Mouse (Mus musculus) common myeloid progenitor, adult 5-6 weeks (primary cell): ENCODE measurements at regions not wholly inside any gene's neighbourhood (a gene's known extent, or its start where the extent isn't known, plus 50 kb on each side); places are given as distances from the start of the nearest gene placed in this dataset.
A peak's percentile ranks its signal among the peaks of the same experiment; 100 is the strongest.
"Not testable (repeated sequence)": the region's sequence is repeated elsewhere in the genome, so short reads cannot be mapped to it uniquely, and the experiment has no call there.

ENCODE experiments used
- ATAC-seq: replicated peaks from 2 replicates; pipeline ENCODE4 v1.8.0; 2016; ENCODE audit warnings: low read depth, mild to moderate bottlenecking, moderate TSS enrichment, inconsistent platforms; ENCODE audit not compliant: poor library complexity, severe bottlenecking

DNA sequence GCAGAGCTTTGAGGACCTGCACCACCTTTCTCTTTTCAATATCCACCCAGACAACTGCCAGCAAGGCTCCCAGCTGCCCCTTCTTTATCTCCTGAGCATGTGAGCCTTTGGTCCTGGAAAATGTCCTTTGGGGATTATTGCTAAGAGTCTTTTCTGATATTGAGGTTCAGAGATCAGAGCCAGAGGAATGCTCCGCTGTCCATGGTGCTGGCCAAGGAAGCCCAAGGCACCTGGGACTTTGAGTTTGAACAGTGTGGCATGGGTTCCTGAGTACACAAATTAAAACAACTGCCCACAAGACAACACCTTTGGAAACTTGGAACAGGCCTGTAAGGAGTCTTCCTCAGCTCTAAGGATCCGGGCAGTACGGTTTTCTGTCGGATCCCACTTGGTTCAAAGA is 52.6 kb upstream of the Slc28a3 start:
- ATAC-seq, result no peak

DNA sequence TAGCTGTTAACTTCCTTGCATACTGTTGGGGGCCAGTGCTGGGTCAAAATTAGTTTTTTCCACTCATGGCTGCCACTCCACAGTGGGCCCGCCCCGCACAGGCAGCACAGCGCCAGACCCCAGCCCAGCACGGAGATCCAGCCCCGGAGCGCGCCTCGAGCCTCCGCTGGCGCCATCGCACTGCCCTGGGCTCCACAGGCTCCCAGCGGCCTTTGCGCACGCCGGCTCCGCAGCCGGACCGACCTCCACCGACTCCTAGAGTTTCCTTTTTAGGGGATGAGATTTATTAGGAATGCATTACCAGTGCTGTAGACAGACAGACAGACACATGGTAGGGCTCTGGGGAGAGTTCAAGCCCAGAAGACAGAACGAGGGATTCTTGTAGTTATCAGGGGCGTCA is 58.0 kb upstream of the Slc28a3 start:
- ATAC-seq, result no peak

DNA sequence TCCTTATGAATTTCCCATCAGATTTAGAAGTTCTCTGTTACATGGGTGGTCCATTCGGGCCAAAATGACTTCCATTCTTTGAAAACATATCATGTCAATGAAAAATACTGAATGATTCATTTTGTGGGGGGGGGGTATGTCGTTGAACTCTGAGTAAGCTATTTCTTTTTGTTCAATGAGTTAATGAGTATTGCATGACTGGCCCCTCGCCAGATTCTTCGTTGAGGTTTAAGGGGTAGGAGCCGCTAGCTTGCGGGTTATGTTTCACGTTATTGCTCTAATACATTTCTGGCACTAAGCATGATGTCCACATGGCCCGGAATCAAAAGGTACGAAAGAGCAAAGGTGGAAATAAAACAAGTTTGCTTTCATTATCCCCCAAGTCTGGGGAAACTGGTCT is 59.5 kb upstream of the Slc28a3 start:
- no peak for ATAC-seq

DNA sequence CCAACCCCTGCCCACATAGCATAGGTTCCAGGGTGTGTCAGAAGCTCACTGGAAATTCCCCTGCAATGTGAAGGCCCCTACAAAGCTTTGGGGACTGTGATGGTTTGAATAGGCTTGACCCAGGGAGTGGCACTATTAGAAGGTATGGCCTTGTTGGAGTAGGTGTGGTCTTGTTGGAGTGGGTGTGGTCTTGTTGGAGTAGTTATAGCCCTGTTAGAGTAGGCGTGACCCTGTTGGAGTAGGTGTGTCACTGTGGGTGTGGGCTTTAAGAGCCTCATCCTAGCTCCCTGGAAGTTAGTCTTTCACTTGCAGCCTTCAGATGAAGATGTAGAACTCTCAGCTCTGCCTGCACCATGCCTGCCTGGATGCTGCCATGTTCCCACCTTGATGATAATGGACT is 64.9 kb upstream of the Slc28a3 start:
- not testable (repeated sequence) for ATAC-seq

DNA sequence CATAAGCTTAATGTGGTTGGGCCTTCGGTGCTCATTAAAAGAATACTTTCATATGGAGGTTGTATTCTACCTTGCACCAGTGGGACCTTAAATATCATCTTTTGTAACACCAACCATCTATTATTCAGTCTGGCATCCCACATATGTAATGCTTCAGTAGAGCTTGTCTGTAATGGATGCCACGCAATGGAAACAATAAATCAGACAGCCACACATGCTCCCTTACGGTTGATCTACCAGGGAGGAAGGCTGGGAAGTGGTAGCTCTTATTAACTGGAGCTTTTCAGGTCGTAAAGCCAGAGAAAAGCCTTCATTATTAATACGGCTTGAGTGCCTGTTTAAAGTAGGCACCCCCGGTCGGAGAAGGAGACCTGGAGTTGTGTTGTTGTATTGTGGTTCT is 66.8 kb upstream of the Slc28a3 start:
- no peak for ATAC-seq

DNA sequence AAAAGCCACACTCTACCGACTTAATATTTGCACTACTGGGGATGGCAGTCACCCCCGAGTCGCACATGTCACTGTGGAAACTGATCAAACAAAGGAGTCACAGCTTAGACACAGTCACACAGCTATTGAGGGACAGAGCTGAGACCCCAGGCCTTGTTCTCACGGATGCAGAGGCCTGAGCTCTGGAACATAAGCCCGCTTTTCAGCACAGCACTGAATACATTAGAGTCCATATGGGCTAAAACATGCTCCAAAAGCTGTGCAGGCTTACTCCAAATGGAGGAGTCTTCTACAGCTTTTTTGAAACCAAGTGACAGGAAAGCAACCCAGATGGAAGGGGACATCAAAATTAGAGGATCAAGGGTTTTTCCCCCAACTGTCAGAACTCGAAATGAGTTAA is 69.0 kb upstream of the Slc28a3 start:
- no peak for ATAC-seq

DNA sequence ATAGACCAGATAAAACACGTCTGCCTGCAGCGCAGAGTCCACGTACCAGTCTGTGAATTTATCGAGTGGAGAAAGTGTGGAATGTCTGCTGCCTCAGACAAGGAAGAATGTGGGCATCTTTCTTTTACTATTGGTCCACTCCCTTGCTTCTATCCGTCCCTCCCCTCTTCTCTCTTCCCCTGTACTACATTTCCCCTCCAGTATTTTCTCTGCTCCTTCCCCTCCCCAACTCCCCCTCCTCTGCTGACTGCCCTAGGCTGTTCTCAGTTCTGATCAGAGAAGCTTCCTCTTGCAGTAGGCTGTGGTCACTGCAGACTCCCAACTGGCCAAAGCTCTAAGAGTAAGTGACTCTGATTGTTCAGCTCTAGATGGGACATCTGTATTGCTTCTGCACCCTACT is 76.1 kb upstream of the Slc28a3 start:
- peak; percentile 53 for ATAC-seq

DNA sequence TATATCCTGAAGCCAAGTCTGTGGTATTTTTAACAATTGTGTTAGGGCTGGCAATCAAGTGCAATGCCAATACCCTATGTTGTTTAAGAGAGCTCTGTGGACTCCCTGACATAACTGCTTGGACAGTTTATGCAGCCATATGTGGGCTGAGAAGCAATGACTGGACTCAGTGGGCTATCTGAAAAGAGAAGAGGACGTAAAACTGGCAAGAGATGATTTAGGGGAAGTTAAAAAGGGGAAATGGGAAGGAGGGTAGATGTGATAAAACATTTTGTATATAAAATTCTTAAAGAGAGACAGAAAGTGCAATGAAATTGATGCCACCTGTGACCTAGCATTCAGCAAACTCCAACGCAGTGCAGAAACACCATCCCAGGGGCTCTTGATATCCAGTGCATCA is 76.9 kb upstream of the Slc28a3 start:
- ATAC-seq, result peak; percentile 67

DNA sequence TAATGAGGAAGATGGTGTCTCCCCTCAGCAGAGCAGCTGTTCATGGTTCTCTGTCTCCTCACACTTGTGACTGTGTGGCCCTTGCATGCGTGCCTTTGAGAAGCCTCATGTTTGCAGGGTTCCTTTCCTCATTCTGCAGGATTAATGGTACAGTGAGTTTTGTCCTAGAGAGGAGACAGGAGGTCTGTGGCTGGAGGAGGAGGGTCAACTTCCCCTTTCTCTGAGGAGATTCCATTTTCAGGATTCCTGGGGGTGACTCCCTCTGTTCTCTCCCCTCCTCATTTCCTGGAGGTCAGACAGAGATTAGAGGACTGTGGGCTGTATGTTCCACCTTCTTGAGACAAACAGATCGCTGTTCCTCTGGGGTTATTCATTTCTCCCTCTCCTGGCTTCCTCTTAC is 77.6 kb upstream of the Slc28a3 start:
- peak; percentile 70 for ATAC-seq

DNA sequence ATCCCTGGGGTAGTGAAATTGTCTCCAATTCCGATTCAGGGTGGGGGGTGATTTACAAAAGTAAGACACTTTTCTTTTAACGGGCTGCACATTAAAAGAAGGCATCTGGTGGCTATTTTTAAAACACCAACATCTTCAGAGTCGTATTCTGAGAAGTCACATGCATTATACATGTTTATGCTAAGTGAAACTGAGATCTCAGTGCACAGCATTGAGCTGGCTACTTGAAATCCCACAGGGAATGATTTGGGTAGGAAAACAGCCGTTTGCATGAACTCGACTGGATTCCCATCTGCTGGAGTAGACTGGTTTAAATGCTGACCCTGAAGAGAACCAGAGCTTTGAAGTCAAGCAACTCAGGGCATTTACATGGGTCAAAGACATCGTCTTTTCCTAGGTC is 84.0 kb upstream of the Slc28a3 start:
- no peak for ATAC-seq

DNA sequence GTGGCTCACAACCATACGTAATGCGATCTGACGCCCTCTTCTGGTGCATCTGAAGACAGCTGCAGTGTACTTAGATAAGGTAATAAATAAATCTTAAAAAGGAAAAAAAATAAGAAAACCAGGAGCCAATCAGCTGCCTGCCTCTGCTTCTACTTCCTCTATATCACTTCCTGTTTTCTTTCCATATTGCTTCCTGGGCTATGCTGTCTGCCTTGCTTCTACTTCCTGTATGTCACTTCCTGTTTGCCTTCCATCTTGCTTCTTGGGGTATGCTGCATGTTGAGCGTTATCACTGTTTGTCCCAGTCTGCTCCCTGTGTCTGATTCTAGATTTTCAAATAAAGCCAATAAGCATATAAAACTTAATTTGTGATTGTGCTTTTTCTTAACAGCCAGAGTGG is 85.3 kb upstream of the Slc28a3 start:
- ATAC-seq, result peak; percentile 63

DNA sequence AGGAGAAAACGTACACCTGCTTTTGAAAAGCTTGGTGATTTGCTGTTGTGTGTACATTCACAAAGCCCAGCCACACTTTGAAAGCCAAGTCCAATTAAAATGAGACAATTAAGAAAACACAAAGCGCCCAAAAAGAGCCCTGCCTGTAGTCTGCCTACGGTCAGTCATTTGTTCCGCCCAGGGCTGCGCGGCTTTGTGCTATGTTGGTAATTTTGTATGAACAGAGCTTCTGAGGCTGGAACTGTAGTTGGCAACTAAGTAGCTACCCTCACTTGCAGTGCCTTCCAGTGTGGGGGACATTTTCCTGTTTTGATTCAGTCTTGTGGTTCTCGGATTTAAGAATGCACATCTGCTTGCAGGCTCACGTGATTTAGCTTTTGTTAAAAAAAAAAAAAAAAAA is 89.3 kb upstream of the Slc28a3 start:
- no peak for ATAC-seq

DNA sequence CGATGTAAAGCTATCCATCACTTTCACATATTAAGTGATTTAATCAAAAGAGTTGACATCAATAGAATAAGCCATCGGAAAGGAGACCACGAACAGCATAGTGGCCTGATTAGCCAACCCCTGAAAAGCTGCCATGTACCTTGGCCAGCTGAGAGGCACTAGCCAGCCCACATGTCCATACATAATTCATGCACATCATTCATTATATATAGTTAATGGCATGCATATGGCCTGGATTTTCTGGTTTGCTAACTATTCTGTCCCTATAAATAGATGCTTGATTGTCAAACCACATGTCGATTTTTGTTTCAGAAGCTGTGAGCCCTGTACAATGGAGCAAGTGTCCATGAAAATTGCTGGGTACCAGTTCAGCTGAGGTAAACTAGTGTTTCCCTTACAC is 93.5 kb upstream of the Slc28a3 start:
- no peak for ATAC-seq

DNA sequence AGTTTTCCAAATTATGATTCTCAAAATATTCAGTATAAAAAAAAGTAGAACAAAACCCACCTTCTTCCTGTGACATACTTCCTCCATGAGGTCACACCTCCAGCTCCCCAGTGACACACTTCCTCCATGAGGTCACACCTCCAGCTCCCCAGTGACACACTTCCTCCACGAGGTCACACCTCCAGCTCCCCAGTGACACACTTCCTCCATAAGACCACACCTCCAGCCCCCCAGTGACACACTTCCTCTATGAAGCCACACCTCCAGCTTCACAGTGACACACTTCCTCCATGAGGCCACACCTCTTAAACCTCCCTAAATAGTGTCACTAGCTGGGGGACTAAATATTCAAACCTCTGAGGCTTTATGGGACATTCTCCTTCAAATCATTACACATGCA is 89.8 kb upstream of the Ntrk2 start:
- ATAC-seq, result peak; percentile 39; the same call in 1 of the 2 replicates

DNA sequence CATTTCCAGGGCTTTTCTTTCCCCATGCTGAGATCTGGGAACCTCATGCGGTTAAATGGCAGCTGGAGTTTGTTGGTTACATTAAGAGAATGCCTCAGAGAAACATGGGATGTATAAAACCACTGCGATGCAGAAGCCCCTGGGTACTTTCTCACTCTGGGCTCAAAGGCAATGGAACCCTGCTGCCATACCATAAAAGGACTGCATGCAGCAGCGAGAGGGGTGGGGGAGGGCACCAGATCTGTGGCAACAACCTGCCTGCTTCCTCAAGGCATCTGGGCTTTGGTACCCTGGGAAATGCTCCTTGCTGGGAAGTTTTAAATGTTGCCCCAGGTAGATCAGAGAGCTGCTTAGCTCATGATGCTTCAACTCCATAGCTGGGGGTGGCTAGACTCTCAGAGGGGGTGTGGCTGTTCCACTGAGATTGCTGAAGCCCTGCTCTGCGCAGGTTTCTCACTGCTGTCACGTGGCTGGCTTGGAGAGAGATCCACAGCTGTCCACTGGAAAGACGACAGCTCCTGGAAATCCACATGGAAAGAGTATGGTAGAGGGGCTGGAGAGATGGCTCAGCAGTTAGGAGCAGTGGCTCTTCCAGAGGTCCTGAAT is 75.8 kb upstream of the Ntrk2 start:
- ATAC-seq, result no peak

DNA sequence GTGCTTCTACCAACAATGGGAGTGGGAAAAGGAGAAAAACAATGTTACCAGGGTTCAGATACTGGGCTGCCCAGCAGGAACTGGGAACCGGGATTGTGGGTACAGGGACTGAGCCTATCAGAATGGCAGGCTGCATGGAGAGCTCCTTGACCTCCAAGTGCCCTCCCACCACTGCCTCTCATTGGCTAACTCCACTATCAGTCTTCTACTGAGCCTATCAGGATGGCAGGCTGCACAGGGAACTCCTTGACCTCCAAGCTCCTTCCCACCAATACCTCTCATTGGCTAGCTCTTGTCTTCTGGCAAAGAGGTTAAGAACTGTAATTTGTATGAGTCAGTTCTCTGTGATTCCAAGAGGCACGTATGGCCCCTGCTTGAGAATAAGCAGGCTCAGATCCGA is 73.6 kb upstream of the Ntrk2 start:
- ATAC-seq, result no peak

DNA sequence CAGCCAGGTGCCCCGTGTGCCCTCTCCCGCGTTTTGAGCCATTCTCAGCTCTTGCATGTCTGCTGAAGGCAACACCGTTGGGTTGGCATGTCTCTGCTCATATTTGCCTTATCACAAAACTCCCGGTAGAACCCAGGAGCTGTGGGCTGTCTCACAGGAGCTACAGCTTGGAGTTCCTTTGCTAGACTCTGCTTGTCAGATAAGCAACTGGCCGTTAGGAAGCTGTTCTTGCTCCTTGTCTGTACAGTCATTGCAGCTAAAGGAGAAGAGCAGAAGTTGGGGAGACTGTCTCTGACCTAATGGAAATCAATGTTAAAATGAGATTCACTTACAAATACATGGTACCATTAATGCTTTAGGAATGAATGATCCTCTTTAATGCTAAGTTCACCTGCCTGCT is 72.8 kb upstream of the Ntrk2 start:
- no peak for ATAC-seq

DNA sequence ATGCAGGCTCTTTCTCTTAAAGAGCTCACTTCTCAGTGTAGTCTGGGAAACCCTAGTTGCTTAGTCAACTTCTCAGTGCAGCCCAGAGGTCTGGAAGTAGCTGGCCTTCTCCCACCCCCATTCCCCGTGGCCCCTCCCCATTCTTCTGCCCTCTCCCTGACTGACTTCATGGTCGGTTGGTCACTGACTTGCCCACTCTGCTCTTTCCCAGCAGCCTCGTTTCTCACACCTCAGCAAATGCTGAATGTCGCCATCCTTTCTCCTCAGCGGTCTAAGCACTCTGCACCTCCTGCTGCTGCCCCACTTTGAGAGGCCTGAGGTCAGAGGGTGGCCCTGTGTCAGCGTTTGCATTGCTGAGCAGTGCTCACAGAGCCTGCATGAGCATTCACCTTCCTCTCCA is 70.8 kb upstream of the Ntrk2 start:
- no peak for ATAC-seq

DNA sequence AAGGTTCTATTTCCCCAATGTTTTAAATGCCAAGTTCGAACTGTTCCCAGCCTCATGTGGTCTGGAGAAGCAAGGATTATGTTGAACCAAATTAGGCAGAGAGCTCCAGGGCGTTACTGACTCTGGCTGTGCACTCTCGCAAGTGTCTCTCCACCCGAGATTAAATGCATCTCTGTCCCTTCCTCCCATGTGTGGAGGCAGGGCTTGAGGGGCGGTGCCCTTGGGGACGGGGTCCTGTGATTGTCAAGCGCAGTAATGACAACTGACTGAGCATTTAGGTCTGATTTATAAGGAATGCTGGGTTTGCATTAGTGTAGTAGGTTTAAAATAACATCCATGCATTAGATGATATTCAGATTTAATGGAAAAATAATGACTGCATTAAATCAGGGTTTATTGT is 65.6 kb upstream of the Ntrk2 start:
- no peak for ATAC-seq

DNA sequence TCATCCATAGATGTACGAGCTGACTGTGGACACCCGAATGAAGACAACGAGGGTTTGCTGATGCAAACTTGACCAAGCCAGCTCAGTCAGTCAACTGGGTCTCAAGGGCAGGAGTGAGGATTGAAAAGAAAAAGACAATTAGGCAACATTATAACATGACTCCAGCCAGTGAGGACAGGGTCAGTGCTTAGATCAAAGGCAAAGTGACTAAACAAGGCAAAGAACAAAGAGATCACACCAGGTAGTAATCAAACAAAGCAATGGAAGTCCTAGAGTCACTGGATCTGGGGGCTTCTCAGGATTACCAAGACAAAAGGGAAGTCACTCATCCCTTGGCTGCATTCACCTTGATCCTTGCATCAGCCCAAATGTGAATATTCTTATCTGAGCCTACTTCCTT is 60.3 kb upstream of the Ntrk2 start:
- no peak for ATAC-seq

DNA sequence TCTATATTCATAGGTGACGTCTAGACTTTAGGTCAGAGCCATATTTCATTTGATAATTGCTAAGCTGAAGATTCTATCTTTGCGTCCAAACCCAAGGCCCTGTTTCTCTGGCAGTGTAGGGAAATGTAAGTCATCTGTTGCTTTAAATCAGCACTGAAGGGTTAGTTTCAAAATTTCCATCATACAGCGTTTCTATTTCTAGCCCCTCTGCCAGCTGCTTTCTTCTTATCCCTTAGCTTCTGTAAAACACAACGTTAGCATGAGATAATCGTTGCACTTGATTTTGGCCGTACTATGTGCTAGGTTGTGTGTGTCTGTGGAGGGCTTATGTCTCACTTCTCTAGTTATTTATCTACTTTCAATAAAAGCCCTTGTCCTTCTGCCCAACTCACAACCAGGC is 58.7 kb upstream of the Ntrk2 start:
- no peak for ATAC-seq

DNA sequence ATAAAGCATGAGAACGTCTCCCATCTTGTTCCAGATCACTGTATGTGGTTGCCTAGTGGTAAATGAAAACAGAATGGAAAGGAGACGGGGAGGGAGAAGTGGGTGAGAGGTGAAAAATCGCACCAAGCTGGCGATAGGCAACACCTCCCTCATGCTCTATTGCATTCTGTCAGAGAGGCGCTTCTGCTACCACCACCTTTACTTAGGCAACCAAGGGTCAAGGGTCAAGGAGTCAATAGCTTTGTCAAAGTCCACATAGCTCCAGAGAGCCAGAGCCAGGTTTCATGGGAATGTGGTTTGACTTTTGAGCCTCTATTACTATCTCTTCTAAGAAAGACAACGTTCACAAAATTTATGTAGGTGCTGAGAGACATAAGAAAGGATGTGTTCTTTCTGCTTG is 50.2 kb upstream of the Ntrk2 start:
- no peak for ATAC-seq
